Mouse (Mus musculus): Measurements from ENCODE around the gene Gipc3. TPM values are rescaled to one million over a fixed set of nuclear protein-coding genes. Genes with fewer than 3 reads are reported as not detected.

Gipc3 gene
- polyA plus RNA-seq, 1 experiment from 2014 or later, result 0.10 TPM

DNA sequence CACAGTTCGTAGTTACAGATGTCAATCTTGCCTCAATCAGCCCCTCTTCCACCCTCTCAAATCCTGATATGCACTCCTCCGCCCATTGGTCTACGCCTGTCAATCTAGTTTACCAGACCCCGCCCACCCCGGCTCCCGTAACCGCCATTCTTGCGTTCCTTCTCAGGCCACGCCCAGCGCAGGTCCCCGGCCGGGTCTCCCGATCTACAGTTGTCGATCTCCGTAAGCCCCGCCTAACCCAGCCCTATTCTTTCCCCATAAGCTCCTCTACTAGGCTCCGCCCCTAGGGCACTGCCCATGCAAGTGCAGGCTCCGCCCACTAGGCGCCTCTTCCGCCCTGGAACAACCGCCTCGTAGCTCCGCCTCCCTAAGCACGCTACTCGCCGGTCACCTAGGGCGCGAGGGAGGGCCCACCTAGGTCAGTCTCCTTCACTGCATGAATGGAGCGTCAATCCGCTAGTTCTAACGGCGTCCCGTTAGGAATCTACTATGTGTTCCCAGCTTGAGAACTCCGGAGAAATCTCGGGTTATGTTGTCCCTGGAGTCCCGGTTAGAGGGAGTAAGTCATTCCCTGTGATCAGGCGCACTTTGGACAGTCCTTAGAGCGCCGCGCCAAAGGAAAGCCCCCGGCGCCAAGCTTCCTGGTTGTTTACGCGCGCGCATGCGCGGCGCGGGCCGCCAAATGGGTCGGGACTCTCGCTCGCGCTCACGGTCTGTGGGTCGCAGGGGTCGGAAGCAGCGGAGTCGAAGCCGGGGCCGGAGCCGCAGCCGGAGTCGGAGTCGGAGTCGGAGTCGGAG lies 22.3 kb downstream of the Gipc3 start, which contains the start of gene Cactin:
TSS of gene Cactin (plus strand) at position 554 of the 798 bp plus-strand sequence.
- Histone ChIP-seq H3K4me1 (replicated peaks; ENCODE audit: control insufficient read depth, insufficient read depth, low read length) (peaks cover 46% of the 10 kb centered on the region), H3K9me3 (ENCODE audit: control insufficient read depth, low read length) (no peaks in the 10 kb centered on the region), H3K4me3 (ENCODE audit: low read length) (peak within 1 kb of the TSS; percentile 94), H3K4me2 (ENCODE audit: low read depth, low read length) (peak within 1 kb of the TSS; percentile 86), H3K9ac (ENCODE audit: low read length) (peak within 1 kb of the TSS; percentile 94), H3K27ac (ENCODE audit: low read length) (peak within 1 kb of the TSS; percentile 92), H3K27me3 (ENCODE audit: control insufficient read depth, insufficient read depth, low read depth, low read length) (no peaks in the 10 kb centered on the region), H3K36me3 (ENCODE audit: control insufficient read depth, insufficient read depth, low read length) (peaks cover 38% of the 10 kb centered on the region)
- peak; percentile 92 for ATAC-seq (ENCODE audit: low read depth)
- under 1% methylated on average over 68 of the region's 68 CpGs for WGBS

DNA sequence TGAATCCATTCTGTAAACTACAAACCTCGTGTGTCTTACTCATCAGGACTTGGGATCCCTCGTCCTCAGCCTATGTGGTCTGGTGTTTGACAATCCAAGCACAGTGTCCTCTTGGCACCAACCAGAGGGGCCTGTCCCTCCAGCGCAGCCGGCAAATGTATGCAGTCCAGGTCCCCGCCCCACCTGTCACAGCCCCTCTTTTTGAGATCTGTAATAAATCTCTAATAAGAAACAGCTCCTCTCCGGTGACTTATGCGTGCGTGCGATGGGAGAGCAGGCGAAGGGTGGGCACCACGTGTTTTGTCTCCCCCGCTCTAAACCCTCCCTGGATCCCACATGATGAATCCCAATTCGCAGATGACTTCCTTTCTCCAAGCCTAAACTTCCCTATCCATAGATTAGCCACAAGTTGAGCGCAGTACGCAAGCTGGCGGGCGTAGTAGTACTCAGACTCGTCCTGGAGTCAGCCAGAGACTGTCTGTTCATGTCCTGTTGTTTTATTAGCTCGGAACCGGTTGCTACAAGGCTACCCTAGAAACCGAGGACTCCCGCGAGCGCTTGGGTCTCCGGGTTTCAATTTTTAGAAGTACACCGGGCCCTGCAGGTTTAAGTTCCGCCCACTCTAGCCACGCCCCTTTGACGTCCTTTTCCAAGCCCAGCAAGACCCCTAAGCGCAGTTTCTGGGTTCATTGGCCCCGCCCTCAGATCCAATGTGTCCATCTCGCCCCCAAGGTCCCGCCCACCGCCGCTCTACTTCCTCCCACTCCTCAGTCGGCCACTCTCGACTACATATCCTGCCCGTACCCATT lies 23.1 kb downstream of the Gipc3 start:
- peak overlapping the region; percentile 94 for H3K9ac ChIP-seq (ENCODE audit: low read length)
- H3K36me3 ChIP-seq (ENCODE audit: control insufficient read depth, insufficient read depth, low read length), result peaks cover 38% of the 10 kb centered on the region
- H3K9me3 ChIP-seq (ENCODE audit: control insufficient read depth, low read length), result no peaks in the 10 kb centered on the region
- H3K27me3 ChIP-seq (ENCODE audit: control insufficient read depth, insufficient read depth, low read depth, low read length), result no peaks in the 10 kb centered on the region
- H3K4me1 ChIP-seq (replicated peaks; ENCODE audit: control insufficient read depth, insufficient read depth, low read length), result peaks cover 46% of the 10 kb centered on the region
- WGBS, result 1% methylated on average over 38 of the region's 38 CpGs
- ATAC-seq (ENCODE audit: low read depth), result no peak; the same call in 1 of the 2 replicates
- peak overlapping the region; percentile 94 for H3K4me3 ChIP-seq (ENCODE audit: low read length)
- peak overlapping the region; percentile 71 for H3K4me2 ChIP-seq (ENCODE audit: low read depth, low read length)
- H3K27ac ChIP-seq (ENCODE audit: low read length), result peak overlapping the region; percentile 92

DNA sequence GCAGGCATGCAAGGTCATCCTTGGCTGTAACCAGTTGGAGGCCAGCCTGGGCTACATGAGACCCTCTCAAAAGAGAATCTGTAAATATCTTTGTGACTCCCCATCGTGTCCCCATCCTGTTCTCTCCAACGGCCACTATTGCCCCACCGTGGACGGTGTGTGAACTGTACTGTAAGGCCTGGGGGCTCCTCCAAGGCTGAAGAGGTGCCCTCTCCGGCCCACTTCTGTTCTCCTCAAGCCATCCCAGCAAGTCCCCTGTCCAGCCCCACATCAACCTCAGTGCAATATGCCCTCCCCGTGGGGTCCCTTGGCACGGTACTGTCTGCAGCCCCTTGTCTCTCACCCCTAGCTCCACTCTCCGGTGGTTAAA lies 23.8 kb downstream of the Gipc3 start:
- Histone ChIP-seq H3K4me3 (ENCODE audit: low read length) (peak overlapping the region; percentile 94), H3K27ac (ENCODE audit: low read length) (peak overlapping the region; percentile 92), H3K9ac (ENCODE audit: low read length) (peak overlapping the region; percentile 94), H3K27me3 (ENCODE audit: control insufficient read depth, insufficient read depth, low read depth, low read length) (no peaks in the 10 kb centered on the region), H3K9me3 (ENCODE audit: control insufficient read depth, low read length) (no peaks in the 10 kb centered on the region), H3K36me3 (ENCODE audit: control insufficient read depth, insufficient read depth, low read length) (peaks cover 37% of the 10 kb centered on the region), H3K4me1 (replicated peaks; ENCODE audit: control insufficient read depth, insufficient read depth, low read length) (peaks cover 46% of the 10 kb centered on the region), H3K4me2 (ENCODE audit: low read depth, low read length) (peak overlapping the region; percentile 71)
- no peak for ATAC-seq (ENCODE audit: low read depth)
- 25% methylated on average over 8 of the region's 8 CpGs for WGBS

GRCm38 (mm10) chr10:81318589-81319329 lies 24.3 kb downstream of the Gipc3 start:
- Histone ChIP-seq H3K4me1 (replicated peaks; ENCODE audit: control insufficient read depth, insufficient read depth, low read length) (peaks cover 46% of the 10 kb centered on the region), H3K9me3 (ENCODE audit: control insufficient read depth, low read length) (no peaks in the 10 kb centered on the region), H3K36me3 (ENCODE audit: control insufficient read depth, insufficient read depth, low read length) (peaks cover 37% of the 10 kb centered on the region), H3K9ac (ENCODE audit: low read length) (peak overlapping the region; percentile 94), H3K4me3 (ENCODE audit: low read length) (no peak overlapping the region), H3K27me3 (ENCODE audit: control insufficient read depth, insufficient read depth, low read depth, low read length) (no peaks in the 10 kb centered on the region), H3K27ac (ENCODE audit: low read length) (peak overlapping the region; percentile 92), H3K4me2 (ENCODE audit: low read depth, low read length) (peak overlapping the region; percentile 71)
- ATAC-seq (ENCODE audit: low read depth), result no peak
- WGBS, result 82% methylated on average over 13 of the region's 13 CpGs

DNA sequence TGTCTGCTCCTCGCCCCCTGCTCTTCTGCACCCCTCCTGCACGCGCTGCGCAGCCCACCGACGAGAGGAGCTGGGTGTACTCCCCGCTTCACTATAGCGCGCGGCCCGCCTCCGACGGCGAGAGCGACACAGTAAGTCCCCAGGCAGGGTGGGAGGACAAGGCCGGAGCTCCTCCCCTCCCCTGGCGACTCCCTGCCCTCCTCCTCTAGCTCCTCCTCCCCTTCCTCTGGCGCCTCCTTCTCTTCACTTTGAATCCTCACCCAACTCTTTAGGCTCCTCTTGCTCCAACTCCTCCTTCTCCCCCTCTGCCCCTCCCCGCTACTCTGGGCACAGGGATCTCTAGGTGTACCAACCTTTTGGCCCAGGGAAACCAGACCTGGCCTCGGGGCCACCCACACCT lies 25.8 kb downstream of the Gipc3 start:
- peak overlapping the region; percentile 39 for H3K4me3 ChIP-seq (ENCODE audit: low read length)
- no peaks in the 10 kb centered on the region for H3K9me3 ChIP-seq (ENCODE audit: control insufficient read depth, low read length)
- no peaks in the 10 kb centered on the region for H3K27me3 ChIP-seq (ENCODE audit: control insufficient read depth, insufficient read depth, low read depth, low read length)
- H3K36me3 ChIP-seq (ENCODE audit: control insufficient read depth, insufficient read depth, low read length), result peaks cover 35% of the 10 kb centered on the region
- peak; percentile 10 for ATAC-seq (ENCODE audit: low read depth)
- H3K27ac ChIP-seq (ENCODE audit: low read length), result peak overlapping the region; percentile 47
- H3K4me2 ChIP-seq (ENCODE audit: low read depth, low read length), result peak overlapping the region; percentile 63
- H3K9ac ChIP-seq (ENCODE audit: low read length), result peak overlapping the region; percentile 64
- 11% methylated on average over 16 of the region's 20 CpGs for WGBS
- H3K4me1 ChIP-seq (replicated peaks; ENCODE audit: control insufficient read depth, insufficient read depth, low read length), result peaks cover 43% of the 10 kb centered on the region

- Histone ChIP-seq H3K4me2 (ENCODE audit: low read depth, low read length) (peak overlapping the region; percentile 63), H3K9ac (ENCODE audit: low read length) (peak overlapping the region; percentile 64), H3K27ac (ENCODE audit: low read length) (0 out of 2 replicates have a peak overlapping the region, but pooled peaks have one; percentile 25), H3K27me3 (ENCODE audit: control insufficient read depth, insufficient read depth, low read depth, low read length) (no peaks in the 10 kb centered on the region), H3K4me3 (ENCODE audit: low read length) (peak overlapping the region; percentile 39; the same call in 1 of the 2 replicates), H3K36me3 (ENCODE audit: control insufficient read depth, insufficient read depth, low read length) (peaks cover 39% of the 10 kb centered on the region), H3K4me1 (replicated peaks; ENCODE audit: control insufficient read depth, insufficient read depth, low read length) (peaks cover 36% of the 10 kb centered on the region), H3K9me3 (ENCODE audit: control insufficient read depth, low read length) (no peaks in the 10 kb centered on the region)
- 51% methylated on average over 16 of the region's 16 CpGs for WGBS
- ATAC-seq (ENCODE audit: low read depth), result no peak
Observed at GRCm38 (mm10) chr10:81316338-81317060, 26.6 kb downstream of the Gipc3 start.

- ATAC-seq (ENCODE audit: low read depth), result no peak
- H3K4me1 ChIP-seq (replicated peaks; ENCODE audit: control insufficient read depth, insufficient read depth, low read length), result peaks cover 36% of the 10 kb centered on the region
- no peak overlapping the region for H3K9ac ChIP-seq (ENCODE audit: low read length)
- no peak overlapping the region for H3K27ac ChIP-seq (ENCODE audit: low read length)
- WGBS, result 89% methylated on average over 16 of the region's 16 CpGs
- H3K4me2 ChIP-seq (ENCODE audit: low read depth, low read length), result no peak overlapping the region
- H3K27me3 ChIP-seq (ENCODE audit: control insufficient read depth, insufficient read depth, low read depth, low read length), result no peaks in the 10 kb centered on the region
- no peaks in the 10 kb centered on the region for H3K9me3 ChIP-seq (ENCODE audit: control insufficient read depth, low read length)
- peaks cover 46% of the 10 kb centered on the region for H3K36me3 ChIP-seq (ENCODE audit: control insufficient read depth, insufficient read depth, low read length)
- no peak overlapping the region for H3K4me3 ChIP-seq (ENCODE audit: low read length)
Observed at GRCm38 (mm10) chr10:81315587-81315986, 27.5 kb downstream of the Gipc3 start.

- Histone ChIP-seq H3K36me3 (ENCODE audit: control insufficient read depth, insufficient read depth, low read length) (peaks cover 50% of the 10 kb centered on the region), H3K4me3 (ENCODE audit: low read length) (no peak overlapping the region), H3K27me3 (ENCODE audit: control insufficient read depth, insufficient read depth, low read depth, low read length) (no peaks in the 10 kb centered on the region), H3K4me2 (ENCODE audit: low read depth, low read length) (no peak overlapping the region), H3K9ac (ENCODE audit: low read length) (no peak overlapping the region), H3K27ac (ENCODE audit: low read length) (no peak overlapping the region), H3K9me3 (ENCODE audit: control insufficient read depth, low read length) (no peaks in the 10 kb centered on the region), H3K4me1 (replicated peaks; ENCODE audit: control insufficient read depth, insufficient read depth, low read length) (peaks cover 29% of the 10 kb centered on the region)
- 82% methylated on average over 7 of the region's 7 CpGs for WGBS
- ATAC-seq (ENCODE audit: low read depth), result no peak
Observed at GRCm38 (mm10) chr10:81314201-81314600, 28.9 kb downstream of the Gipc3 start.

Measured in lung, embryonic 16.5 days (tissue).